Mouse (Mus musculus) C2C12 (cell line): ENCODE data around the gene Kif11. TPM values are rescaled to one million over a fixed set of nuclear protein-coding genes. Genes with fewer than 3 reads are reported as not detected.

ENCODE experiments used
- H3K27me3 ChIP-seq: one replicate; pipeline ENCODE4 v1.6.1; 2011; ENCODE audit not compliant: control insufficient read depth, insufficient read depth, insufficient read length
- H3K36me3 ChIP-seq: one replicate; pipeline ENCODE4 v1.6.1; 2011; ENCODE audit not compliant: control insufficient read depth, insufficient read depth
- H3K4me3 ChIP-seq: one replicate; pipeline ENCODE4 v1.5.1; 2011; ENCODE audit warnings: mild to moderate bottlenecking, control low read depth; ENCODE audit not compliant: poor library complexity, insufficient read depth, severe bottlenecking
- H3K79me2 ChIP-seq: one replicate; pipeline ENCODE4 v1.6.1; 2011; ENCODE audit not compliant: control insufficient read depth, insufficient read depth
- H3K79me3 ChIP-seq: one replicate; pipeline ENCODE4 v1.6.1; 2011; ENCODE audit warnings: low read depth, control low read depth
- H3ac ChIP-seq: one replicate; pipeline ENCODE3; 2011; ENCODE audit warnings: low read depth; ENCODE audit not compliant: control insufficient read depth, insufficient read length
- CEBPB ChIP-seq: IDR thresholded peaks from one replicate; pipeline ENCODE4 v1.6.1; 2011; ENCODE audit warnings: low read depth, mild to moderate bottlenecking, control low read depth, moderate library complexity
- CTCF ChIP-seq: IDR thresholded peaks from one replicate; pipeline ENCODE4 v1.5.1; 2011; ENCODE audit not compliant: control insufficient read depth, insufficient read depth, insufficient read length
- FOSL1 ChIP-seq: IDR thresholded peaks from one replicate; pipeline ENCODE4 v1.8.0; 2011; ENCODE audit warnings: mild to moderate bottlenecking, low read length; ENCODE audit not compliant: poor library complexity, insufficient read depth, severe bottlenecking
- MAX ChIP-seq: IDR thresholded peaks from one replicate; pipeline ENCODE4 v1.6.1; 2011; ENCODE audit warnings: mild to moderate bottlenecking, control low read depth
- MYOD1 ChIP-seq: IDR thresholded peaks from one replicate; pipeline ENCODE4 v1.6.1; 2011; ENCODE audit warnings: low read depth; ENCODE audit not compliant: control insufficient read depth, insufficient read length
- MYOG ChIP-seq: IDR thresholded peaks from one replicate; pipeline ENCODE4 v1.6.1; 2011; ENCODE audit not compliant: control insufficient read depth, insufficient read length; ENCODE audit errors: extremely low read depth
- USF1 ChIP-seq: IDR thresholded peaks from one replicate; pipeline ENCODE4 v1.6.1; 2011; ENCODE audit warnings: low read depth, mild to moderate bottlenecking, control low read depth, moderate library complexity
- polyA plus RNA-seq: library from polyadenylated mRNA; unstranded; fragments of >200 nt; fragmentation: generic; extraction: Trizol; gene quantifications from one replicate; pipeline ENCODE4 v1.2.1, GENCODE M21; 2012; ENCODE audit warnings: missing spikeins

Kif11 gene
- polyA plus RNA-seq, 1 experiment = 10.5 TPM

GRCm38 (mm10) chr19:37440708-37441475, 64.7 kb downstream of the Kif11 start:
- no peak for TF ChIP-seq CTCF
- no peak for TF ChIP-seq USF1
- no peak for TF ChIP-seq CEBPB
- TF ChIP-seq FOSL1 = no peak
- no peak for TF ChIP-seq MYOD1
- no peak for TF ChIP-seq MYOG
- TF ChIP-seq MAX = no peak
- Histone ChIP-seq H3K36me3 (no peaks in the 10 kb centered on the region), H3K79me2 (no peaks in the 10 kb centered on the region), H3K79me3 (no peaks in the 10 kb centered on the region), H3K27me3 (no peaks in the 10 kb centered on the region), H3K4me3 (no peak overlapping the region), H3ac (no peak overlapping the region)

GRCm38 (mm10) chr19:37442524-37443286, 66.5 kb downstream of the Kif11 start:
- H3K79me2 ChIP-seq = no peaks in the 10 kb centered on the region
- H3K4me3 ChIP-seq = no peak overlapping the region
- no peaks in the 10 kb centered on the region for H3K79me3 ChIP-seq
- TF ChIP-seq CEBPB = peak; percentile 41
- no peak for TF ChIP-seq MAX
- H3ac ChIP-seq = no peak overlapping the region
- no peaks in the 10 kb centered on the region for H3K36me3 ChIP-seq
- no peaks in the 10 kb centered on the region for H3K27me3 ChIP-seq

GRCm38 (mm10) chr19:37443631-37444140, 67.5 kb downstream of the Kif11 start:
- no peak for TF ChIP-seq MAX
- no peak for TF ChIP-seq MYOD1
- TF ChIP-seq MYOG = no peak
- no peak for TF ChIP-seq CTCF
- no peak for TF ChIP-seq FOSL1
- no peak for TF ChIP-seq CEBPB
- TF ChIP-seq USF1 = no peak
- Histone ChIP-seq H3ac (no peak overlapping the region), H3K36me3 (no peaks in the 10 kb centered on the region), H3K27me3 (no peaks in the 10 kb centered on the region), H3K79me2 (no peaks in the 10 kb centered on the region), H3K4me3 (no peak overlapping the region), H3K79me3 (no peaks in the 10 kb centered on the region)

GRCm38 (mm10) chr19:37448212-37448611, 72.0 kb downstream of the Kif11 start:
- no peaks in the 10 kb centered on the region for H3K79me2 ChIP-seq
- no peak overlapping the region for H3ac ChIP-seq
- TF ChIP-seq FOSL1 = no peak
- TF ChIP-seq MAX = no peak
- TF ChIP-seq MYOD1 = no peak
- TF ChIP-seq MYOG = no peak
- TF ChIP-seq CTCF = no peak
- TF ChIP-seq USF1 = no peak
- no peak for TF ChIP-seq CEBPB
- H3K4me3 ChIP-seq = no peak overlapping the region
- H3K36me3 ChIP-seq = no peaks in the 10 kb centered on the region
- no peaks in the 10 kb centered on the region for H3K27me3 ChIP-seq
- H3K79me3 ChIP-seq = no peaks in the 10 kb centered on the region

GRCm38 (mm10) chr19:37449246-37449645, 73.0 kb downstream of the Kif11 start:
- H3K27me3 ChIP-seq = no peaks in the 10 kb centered on the region
- no peaks in the 10 kb centered on the region for H3K79me2 ChIP-seq
- TF ChIP-seq USF1 = no peak
- TF ChIP-seq CEBPB = no peak
- TF ChIP-seq FOSL1 = no peak
- TF ChIP-seq MAX = no peak
- no peak for TF ChIP-seq MYOD1
- TF ChIP-seq MYOG = no peak
- no peak for TF ChIP-seq CTCF
- H3ac ChIP-seq = no peak overlapping the region
- no peaks in the 10 kb centered on the region for H3K36me3 ChIP-seq
- no peak overlapping the region for H3K4me3 ChIP-seq
- no peaks in the 10 kb centered on the region for H3K79me3 ChIP-seq

GRCm38 (mm10) chr19:37455528-37455927, 79.3 kb downstream of the Kif11 start:
- TF ChIP-seq CEBPB = no peak
- Histone ChIP-seq H3ac (no peak overlapping the region), H3K79me2 (no peaks in the 10 kb centered on the region), H3K4me3 (no peak overlapping the region), H3K79me3 (no peaks in the 10 kb centered on the region), H3K27me3 (no peaks in the 10 kb centered on the region), H3K36me3 (no peaks in the 10 kb centered on the region)
